Mouse (Mus musculus) small intestine, adult 2 months (tissue): ENCODE results near the gene Susd6.

Experiments used
- CTCF ChIP-seq: fragments of 200-500 bp; IDR thresholded peaks from 2 replicates; pipeline ENCODE4 v1.5.1; 2012; ENCODE audit warnings: low read depth, mild to moderate bottlenecking, control low read depth, inconsistent platforms, low read length, moderate library complexity, mixed read lengths; ENCODE audit not compliant: insufficient replicate concordance, insufficient read length; ENCODE audit errors: extremely low read depth
- POLR2A ChIP-seq: fragments of 200-500 bp; IDR thresholded peaks from 2 replicates; pipeline ENCODE4 v1.6.1; 2012; ENCODE audit warnings: low read depth, mild to moderate bottlenecking, control low read depth, inconsistent platforms, low read length, moderate library complexity

- TF ChIP-seq CTCF (no peak), POLR2A (no peak)
Observed at GRCm38 (mm10) chr12:80798271-80798670, 8.0 kb downstream of the Susd6 start.
